Mouse (Mus musculus) neural tube, embryonic 10.5 days (tissue): ENCODE data around the gene Tesk1.
A peak's percentile ranks its signal among the peaks of the same experiment; 100 is the strongest.

Experiments
- DNase-seq: peaks from one replicate; pipeline ENCODE4 v3.0.0-alpha.2; 2017; ENCODE audit warnings: low spot score; ENCODE audit errors: extremely low spot score

Gene Tesk1

DNA sequence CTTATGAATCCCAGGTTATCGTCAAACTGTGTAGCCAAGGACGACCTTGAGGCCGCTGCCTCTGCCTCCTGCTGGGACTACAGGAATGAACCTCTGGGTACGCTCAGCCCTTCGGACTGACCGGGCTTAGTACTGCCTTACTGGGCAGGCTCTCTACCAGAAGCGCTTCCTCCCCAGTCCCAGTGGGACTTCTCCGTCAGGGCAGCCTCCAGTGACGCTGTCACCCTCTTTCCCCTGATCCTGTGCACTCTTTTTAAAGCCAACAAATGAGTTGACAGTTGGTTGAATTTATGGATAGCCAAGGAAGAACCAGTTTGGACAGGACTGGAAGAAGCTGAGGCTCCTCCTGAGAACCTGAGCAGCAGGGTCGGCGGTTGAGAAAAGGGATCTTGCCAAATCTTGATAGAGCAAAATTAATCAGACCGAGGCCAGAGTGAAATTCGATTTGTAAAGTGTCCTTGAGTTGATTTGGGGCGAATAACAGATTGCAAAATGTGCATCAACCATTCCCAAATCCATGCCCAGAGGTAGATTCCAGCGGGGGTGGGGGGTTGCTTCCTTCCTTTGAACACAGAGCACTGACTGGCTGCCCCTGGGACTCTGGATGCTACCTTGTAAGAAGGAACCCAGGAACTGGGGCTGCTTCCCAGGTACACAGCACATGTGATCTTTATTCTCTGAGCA lies 22.6 kb upstream of the Tesk1 start:
- DNase-seq, result no peak

DNA sequence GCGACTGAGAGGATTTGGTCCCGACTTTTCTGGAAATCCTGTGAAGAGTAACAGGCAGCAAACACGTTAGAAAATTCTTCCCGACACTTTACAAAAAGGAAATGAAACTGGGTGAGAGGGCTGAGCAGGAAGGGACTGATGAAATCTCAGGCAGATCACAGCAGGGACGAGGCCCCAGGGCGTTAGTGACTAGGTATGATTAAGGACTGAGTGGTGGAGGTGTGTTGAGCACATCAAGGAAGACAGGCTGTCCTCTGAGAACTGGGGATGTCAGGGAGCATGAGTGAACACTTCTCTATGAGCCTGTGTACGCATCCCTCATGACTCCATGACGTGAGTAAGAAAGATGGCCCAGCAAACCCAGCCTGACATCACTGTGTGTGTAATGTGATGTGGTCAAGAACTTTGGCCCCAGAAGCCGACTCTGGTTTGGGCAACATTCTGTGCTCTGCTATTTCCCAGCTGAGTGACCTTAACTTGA lies 21.9 kb upstream of the Tesk1 start:
- no peak for DNase-seq

DNA sequence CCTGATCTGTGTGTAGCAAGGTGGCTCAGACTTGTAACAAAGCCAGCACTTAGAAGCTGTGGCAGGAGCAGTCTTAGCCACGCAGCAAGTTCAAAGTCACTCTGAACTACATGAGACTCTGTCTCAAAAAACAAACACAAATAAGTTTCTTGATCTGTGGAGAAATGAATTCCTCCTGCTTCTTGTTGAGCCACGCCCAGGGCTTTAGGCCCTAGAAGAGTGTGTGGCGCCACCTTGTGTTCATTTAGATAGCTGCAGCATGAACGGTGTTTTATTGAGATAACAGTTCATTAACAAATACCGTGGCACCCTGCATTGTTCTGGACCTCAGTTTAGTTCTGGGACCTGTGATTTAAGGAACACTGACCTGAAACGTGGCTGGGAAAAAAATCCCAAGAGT lies 21.4 kb upstream of the Tesk1 start:
- DNase-seq, result peak; percentile 78

DNA sequence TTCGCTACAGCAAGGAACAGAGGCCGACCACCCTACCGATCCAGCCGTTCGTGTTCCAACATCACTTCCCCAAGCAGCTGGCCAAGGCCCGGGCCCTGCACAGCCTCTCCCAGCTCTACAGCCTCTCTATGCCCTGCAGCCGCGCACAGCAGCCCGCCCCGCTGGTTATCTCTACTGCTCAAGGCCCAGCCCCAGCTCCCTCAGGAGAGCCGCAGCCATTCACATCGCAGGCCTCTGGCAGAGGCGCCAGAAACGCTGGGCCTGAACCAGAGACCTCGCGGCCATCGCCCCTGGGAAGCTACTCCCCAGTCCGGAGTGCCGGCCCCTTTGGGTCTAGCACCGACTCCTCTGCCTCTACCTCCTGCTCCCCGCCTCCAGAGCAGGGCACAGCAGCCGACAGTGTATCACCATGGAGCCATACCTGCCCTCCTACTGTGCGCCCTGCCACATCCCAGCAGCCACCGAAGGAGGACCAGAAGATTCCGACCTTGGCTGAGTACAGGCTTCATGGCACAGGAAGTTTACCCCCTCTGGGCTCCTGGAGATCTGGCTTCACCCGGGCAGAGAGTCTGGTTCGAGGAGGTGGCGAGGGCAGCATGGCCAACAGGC lies 20.0 kb upstream of the Tesk1 start:
- DNase-seq, result no peak

DNA sequence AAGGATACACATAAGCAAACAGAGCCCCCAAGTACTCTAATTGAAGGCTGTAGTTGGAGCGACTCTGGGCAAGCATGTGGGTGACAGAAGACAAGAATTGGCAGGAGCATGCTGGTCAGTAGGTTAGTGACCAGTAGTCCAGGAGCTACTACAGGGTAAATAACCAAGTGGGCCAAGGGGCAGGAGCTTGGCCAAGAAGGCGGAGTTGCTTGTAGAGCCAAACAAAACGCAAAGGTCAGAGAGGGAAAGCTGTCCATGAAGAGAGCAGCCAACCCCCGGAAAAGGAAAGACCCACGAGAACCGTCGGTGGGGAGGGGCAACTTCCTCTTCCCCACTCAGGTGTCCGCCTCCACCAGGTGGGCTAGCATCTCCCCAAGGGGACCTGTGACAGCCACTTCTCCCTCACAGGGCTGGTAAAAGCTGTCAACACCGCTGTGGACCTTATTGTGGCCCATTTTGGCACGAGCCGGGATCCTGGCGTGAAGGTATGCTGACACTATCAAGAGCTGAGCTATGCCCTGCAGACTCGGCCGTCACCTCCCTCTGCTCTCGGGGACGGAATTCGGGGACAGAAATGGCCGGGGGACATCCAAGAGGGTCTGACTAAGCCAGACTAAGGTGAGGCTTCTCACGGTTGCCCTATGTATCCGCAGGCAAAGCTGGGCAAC lies 18.3 kb upstream of the Tesk1 start:
- no peak for DNase-seq

DNA sequence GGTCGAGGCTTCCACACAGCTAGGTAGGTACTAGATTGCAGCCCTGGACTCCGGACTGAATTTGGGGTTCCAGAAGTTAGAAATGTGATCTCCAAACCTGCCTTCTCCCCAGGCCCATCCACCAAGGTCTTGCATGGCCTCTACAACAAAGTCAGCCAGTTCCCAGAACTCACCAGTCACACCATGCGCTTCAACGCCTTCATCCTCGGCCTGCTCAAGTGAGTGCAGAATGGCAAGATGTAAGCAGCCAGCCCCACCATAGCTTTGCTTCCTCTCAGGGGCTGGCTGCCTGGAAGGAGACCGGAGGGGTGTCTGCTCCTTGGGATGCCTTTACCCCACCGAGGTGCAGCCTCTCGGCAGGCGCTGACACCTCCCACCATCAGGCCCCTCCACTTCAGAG lies 17.7 kb upstream of the Tesk1 start:
- no peak for DNase-seq

DNA sequence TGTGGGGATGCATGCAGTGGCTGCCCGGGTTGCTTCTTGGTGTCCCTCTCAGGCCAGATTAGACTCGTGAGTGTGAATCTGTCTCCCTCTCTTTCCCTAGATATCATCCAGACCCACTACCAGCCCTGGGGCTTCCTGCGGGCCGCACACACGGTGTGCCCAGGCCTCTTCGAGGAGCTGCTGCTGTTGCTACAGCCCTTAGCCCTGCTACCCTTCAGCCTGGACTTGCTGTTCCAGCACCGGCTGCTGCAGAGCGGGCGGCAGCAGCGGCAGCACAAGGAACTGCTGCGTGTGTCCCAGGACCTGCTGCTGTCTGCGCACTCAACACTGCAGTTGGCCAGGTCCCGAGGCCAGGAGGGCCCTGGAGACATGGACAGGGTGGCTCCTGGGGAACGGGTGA lies 16.5 kb upstream of the Tesk1 start:
- DNase-seq, result peak; percentile 24

DNA sequence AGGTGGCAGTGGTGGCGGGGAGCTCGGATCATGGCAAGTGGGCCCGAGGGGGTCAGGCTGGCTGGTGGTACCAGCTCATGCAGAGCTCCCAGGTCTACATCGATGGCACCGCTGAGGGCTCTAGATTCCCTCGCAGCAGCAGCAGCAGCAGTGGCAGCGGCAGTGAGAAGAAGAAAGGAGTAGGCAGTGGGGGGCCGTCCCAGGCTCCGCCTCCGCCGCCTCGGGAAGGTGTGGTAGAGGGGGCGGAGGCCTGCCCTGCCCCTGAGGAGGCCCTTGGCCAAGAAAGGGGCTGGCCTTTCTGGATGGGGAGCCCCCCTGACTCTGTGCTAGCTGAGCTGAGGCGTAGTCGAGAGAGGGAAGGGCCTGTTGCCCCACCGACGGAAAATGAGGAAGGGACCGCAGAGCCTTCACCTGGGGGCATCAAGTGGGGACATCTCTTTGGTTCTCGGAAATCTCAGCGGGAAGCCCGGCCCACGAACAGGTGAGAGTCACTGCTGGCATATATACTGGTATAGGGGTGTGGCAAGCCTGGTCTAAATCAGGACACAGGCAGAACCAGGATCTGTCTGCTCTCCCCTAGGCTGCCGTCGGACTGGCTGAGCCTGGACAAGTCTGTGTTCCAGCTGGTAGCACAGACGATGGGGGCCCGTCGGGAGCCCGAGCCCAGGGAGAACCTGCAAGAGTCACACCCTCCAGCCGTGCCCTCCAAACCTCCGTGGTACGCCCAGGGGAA lies 15.9 kb upstream of the Tesk1 start:
- peak; percentile 28 for DNase-seq

DNA sequence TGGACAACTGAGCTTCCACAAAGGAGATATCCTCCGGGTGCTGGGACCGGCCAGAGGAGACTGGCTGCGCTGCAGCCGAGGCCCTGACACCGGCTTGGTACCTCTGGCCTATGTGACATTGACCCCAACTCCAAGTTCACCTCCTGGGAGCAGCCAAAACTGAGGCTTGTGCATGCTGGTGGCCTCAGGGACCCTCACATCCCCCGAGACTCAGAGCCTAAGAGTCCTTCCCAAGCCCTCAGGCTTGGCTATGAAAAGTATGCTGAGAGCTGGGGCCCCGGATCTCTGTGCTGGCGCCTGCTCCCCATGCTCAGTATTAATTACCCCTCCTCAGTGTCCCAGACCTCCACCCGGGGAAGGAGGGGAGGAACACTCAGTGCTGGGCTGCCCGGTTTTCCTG lies 15.3 kb upstream of the Tesk1 start:
- no peak for DNase-seq

DNA sequence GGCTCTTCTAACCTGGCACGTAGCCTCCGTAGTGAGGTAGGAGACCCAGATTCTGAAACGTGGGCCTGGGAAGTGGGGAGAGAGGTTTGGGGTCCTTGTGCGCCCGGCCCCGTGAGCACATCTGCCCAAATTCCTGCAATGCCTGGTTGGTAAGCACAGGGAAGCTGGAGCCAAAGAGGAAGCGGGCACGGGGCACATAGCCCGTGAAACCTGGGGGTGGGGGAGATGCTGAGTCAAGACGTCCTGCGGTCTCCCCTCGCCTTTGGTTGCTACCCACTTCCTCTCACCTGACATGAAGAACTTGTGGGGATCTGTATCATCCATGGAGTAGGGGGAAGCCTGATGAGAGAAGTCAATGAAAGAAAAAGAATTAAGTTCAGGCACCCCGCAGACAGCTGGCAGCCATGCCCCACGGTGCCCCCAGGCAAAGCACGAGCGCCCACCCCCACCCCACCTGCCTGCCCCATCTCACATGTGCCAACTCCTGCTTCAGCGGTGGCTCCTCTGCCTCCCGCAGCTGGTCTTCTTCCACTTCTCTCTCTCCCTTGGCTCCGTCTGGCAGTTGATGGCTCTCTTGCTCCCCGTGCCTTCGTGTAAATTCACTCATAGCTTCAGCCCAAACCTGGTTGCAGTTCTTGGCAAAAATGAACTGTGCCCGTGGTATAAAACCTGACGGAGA lies 14.1 kb upstream of the Tesk1 start:
- DNase-seq, result peak; percentile 27

DNA sequence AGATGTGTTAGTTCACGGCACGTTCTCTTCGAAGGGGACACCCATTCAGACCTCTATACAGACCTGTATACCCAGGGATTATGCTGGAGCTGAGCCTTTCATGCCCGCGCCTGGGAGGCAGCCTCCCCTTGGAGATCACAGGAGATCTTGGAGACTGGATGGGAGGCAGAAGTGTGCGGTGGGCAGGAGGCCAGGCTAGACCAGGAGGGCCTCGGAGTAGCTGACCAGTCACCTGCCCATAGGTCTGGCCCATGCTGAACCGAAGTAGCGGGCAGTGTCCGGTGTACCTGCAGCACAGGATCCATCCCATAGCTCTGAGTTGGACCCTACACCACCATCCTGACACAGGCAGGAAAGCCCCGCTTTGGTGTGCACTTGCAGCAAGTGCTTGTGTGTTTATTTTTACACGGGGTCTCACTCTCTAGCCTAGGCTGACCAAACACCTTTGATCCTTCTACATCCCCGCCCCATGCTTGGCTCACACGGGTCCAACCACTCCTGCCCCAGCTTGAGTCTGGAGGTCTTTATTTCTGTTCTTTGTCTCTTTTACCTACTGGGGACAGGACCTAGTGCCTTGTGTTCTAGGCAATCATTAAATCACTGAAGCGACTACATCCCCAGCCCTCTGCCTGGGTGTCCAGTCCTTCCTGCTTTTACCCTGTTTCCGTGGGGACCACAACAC lies 13.4 kb upstream of the Tesk1 start:
- no peak for DNase-seq

DNA sequence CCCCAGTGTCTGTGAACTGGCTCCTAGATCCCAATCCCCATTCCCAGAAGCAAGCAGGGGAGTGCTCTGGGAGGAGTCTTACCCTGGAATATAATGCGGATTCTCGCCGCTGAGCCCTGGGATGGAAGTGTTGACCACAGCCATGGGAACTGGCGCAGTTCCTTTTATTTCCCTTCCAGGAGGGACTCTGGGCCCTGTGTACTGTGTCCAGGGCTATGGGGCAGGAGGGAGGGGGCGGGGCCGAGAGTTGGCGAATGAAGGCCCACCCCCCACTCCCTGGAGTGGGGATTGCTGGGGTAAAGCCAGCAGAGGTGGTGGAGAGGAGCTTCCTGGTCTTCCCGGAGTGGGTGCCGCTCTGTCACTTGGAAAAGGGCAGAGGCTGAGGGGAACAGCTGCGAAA lies 12.8 kb upstream of the Tesk1 start, which contains the start of gene Fam166b:
Fam166b (minus strand) TSS at position 189 of the 400 bp plus-strand sequence.
- DNase-seq, result peak; percentile 36

DNA sequence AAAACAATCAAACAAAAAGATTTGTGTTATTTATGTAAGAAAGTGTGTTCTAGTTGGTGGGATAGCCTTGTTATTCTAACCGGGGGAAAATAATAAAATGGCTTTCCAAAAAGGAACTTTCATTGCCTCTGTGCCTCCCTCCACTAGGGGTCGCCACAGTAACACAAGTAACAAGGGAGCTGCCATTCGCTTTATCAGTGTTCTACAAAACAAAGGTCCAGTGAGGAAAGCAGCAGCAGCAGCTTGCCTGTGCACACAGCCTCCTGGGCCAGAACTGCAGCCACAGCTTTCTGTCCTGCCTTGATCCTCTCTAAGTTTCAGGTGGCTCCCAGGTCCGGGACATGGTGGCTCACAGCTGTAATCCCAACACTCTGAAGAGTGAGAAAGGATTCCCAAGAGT lies 10.0 kb upstream of the Tesk1 start:
- peak; percentile 80 for DNase-seq

DNA sequence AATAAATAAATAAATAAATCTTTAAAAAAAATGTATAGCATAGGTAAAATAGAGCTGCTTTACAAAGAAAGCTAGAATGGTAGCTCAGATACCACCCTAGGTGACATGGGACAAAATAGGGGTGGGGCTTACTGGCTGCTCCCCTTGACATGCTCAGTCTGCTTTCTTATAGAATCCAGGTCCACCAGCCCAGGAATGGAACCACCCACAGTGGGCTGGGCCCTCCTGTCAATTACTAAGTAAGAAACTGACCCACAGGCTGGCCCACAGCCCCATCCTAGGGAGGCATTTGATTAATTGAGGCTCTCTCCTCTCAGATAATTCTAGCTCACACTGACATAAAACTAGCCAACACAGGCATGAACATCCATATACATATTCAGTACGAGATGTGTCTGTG lies 8.9 kb upstream of the Tesk1 start:
- DNase-seq, result no peak

DNA sequence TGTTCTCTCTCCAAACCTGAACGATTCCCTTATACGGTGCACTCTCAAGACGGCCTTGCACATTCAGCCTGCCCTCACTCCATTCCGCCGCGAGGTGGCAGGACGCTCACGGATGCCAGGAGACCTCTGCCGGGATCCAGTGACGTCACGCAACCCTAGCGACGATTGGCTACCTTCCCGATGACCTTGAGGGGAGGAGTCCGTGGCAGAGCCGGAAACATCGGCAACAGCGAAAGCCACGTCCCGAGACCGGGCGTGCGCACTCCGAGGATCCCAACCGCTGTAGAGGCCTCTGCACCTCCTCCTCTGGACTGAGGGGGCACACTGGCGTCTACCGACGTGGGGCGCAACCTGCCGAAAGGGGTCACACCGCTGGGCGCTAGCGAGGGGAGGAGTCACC lies 305 bp downstream of the Tesk1 start:
- DNase-seq, result peak; percentile 99

DNA sequence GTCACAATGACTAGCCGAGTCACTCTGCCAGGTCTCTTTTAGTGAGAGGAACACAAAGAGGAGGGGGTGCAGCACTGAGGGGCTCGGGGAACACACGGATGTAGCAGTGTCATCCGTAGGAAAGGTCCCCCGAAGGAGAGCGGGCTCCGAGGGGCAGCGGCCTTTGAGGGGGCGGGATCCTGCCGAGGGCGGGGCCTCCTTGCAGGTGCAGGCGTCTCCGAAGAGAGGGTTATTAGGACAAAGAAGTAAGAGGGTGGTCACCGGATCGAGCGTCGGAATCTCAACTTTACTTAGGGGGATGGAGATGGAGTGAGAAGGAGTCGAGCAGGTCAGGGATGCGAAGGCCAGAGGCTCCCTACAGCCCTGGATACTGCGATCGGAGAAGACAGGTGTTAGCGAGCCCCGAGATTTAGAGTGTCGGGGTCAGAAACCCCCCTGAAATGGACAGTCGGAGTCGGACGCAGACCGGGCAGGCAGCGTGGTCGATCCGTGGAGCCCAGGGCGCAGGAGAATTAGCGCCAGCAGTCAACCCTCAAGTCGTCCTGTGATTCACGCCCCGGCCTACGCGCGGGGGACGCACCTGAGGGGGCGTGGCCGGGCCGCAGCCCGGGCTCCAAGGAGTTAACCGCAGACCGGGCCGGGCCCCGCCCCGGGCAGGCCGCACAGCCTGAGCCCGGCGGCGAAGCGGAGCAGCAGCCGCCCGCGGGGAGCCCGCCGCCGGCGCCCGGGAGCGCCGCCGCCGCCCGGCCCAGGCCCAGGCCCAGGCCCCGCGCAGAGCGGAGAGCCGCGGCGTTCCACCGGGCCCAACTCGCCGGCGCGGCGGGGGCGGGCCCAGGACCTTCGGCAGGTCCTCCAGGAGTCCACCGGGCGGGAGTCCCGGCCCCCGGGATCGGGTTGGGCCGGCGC lies 970 bp downstream of the Tesk1 start:
- DNase-seq, result peak; percentile 71

DNA sequence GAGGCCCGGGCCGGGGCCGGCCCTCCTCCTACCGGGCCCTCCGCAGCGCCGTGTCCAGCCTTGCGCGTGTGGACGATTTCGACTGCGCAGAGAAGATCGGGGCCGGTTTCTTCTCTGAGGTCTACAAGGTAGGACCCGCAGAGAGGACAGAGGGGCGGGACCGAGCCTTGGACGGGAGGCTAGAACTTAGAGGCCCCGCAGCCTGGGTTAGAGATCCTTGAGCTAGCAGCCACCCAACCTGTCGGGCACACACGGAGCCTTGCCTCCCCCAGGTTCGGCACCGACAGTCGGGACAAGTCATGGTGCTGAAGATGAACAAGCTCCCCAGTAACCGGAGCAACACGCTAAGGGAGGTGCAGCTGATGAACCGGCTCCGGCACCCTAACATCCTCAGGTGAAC lies 1.8 kb downstream of the Tesk1 start:
- DNase-seq, result peak; percentile 57

DNA sequence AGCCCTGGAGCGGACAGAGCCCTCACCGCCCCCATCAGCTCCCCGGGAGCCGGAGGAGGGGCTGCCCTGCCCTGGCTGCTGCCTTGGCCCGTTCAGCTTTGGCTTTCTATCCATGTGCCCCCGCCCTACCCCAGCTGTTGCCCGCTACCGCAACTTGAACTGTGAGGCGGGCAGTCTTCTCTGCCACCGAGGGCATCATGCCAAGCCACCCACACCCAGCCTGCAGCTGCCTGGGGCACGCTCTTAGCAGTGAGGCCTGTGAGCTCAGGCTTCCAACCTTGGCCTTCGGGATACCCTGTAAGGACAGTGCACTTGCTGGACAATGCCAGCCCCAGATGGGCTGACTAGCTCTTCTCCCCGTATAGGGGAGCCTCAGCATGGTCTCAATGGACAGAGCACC lies 5.5 kb downstream of the Tesk1 start:
- DNase-seq, result no peak

DNA sequence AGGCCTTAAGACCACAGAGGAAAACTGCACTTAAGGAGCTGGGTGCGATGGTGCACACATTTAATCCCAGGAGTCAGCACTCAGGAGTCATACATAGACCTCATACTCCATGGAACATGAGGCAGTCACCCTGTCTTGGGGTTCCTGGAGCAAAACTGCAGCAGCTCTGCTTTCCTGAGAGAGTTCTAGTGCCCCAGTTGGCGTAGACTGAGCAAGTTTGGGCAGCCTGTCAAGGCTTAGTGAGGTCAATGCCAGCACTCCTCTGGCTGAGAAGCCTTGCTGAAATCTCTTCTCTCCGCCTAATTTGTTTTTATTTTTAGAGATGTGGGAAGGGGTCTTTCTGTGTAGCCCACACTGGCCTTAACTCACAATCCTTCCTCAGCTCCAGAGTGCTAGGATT lies 6.8 kb downstream of the Tesk1 start:
- DNase-seq, result no peak

DNA sequence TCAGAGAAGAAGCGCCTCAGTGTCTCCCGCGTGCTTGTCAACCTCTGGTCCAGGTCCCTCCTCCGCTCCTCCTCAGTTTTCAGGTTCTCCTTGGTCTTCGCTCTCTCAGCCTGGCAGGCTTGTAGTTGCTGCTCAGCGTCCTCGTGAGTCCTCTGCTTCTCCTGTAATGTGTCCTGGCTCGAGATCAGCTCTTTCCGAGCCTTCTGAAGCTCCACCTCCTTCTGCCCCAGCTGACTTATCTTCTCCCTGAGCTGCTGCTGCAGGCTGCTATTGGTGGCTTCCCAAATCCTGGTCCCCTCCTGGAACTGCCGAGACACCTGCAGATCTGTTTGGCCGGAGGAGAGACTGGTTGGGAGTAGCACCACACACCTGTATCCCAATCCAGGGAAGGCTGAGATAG lies 10.6 kb downstream of the Tesk1 start:
- no peak for DNase-seq
